Mouse (Mus musculus): ENCODE measurements at regions not wholly inside any gene's neighbourhood (a gene's known extent, or its start where the extent isn't known, plus 50 kb on each side); places are given as distances from the start of the nearest gene placed in this dataset.

GRCm38 (mm10) chr10:43748300-43748699 lies 153.2 kb downstream of the Qrsl1 start:
- DNase-seq (ENCODE audit: low read depth, low spot score): no peak

GRCm38 (mm10) chr10:43749496-43750110 lies 151.9 kb downstream of the Qrsl1 start:
- DNase-seq (ENCODE audit: low read depth, low spot score): no peak

- DNase-seq (ENCODE audit: low read depth, low spot score): no peak
These were observed 151.1 kb downstream of the Qrsl1 start for GRCm38 (mm10) chr10:43750401-43750800.

GRCm38 (mm10) chr10:43750854-43751253 lies 150.7 kb downstream of the Qrsl1 start:
- no peak for DNase-seq (ENCODE audit: low read depth, low spot score)

GRCm38 (mm10) chr10:43751881-43752675 lies 149.5 kb downstream of the Qrsl1 start:
- no peak for DNase-seq (ENCODE audit: low read depth, low spot score)

GRCm38 (mm10) chr10:43756881-43757565 lies 144.5 kb downstream of the Qrsl1 start:
- DNase-seq (ENCODE audit: low read depth, low spot score): no peak

- DNase-seq (ENCODE audit: low read depth, low spot score): no peak
These were observed 143.2 kb downstream of the Qrsl1 start for GRCm38 (mm10) chr10:43758124-43759025.

GRCm38 (mm10) chr10:43759186-43759905 lies 142.2 kb downstream of the Qrsl1 start:
- DNase-seq (ENCODE audit: low read depth, low spot score): no peak

- DNase-seq (ENCODE audit: low read depth, low spot score): no peak
These were observed 141.7 kb downstream of the Qrsl1 start for GRCm38 (mm10) chr10:43759906-43760281.

GRCm38 (mm10) chr10:43761979-43762570 lies 139.5 kb downstream of the Qrsl1 start:
- no peak for DNase-seq (ENCODE audit: low read depth, low spot score)

GRCm38 (mm10) chr10:43764581-43764980 lies 137.0 kb downstream of the Qrsl1 start:
- DNase-seq (ENCODE audit: low read depth, low spot score): no peak

- no peak for DNase-seq (ENCODE audit: low read depth, low spot score)
These were observed 136.3 kb downstream of the Qrsl1 start for GRCm38 (mm10) chr10:43765275-43765674.

- no peak for DNase-seq (ENCODE audit: low read depth, low spot score)
These were observed 135.6 kb downstream of the Qrsl1 start for GRCm38 (mm10) chr10:43765829-43766486.

- no peak for DNase-seq (ENCODE audit: low read depth, low spot score)
These were observed 133.4 kb downstream of the Qrsl1 start for GRCm38 (mm10) chr10:43767961-43768726.

GRCm38 (mm10) chr10:43769026-43769425 lies 132.5 kb downstream of the Qrsl1 start:
- no peak for DNase-seq (ENCODE audit: low read depth, low spot score)

- DNase-seq (ENCODE audit: low read depth, low spot score): no peak
These were observed 125.7 kb downstream of the Qrsl1 start for GRCm38 (mm10) chr10:43775807-43776206.

GRCm38 (mm10) chr10:43777612-43778600 lies 123.6 kb downstream of the Qrsl1 start:
- no peak for DNase-seq (ENCODE audit: low read depth, low spot score)

GRCm38 (mm10) chr10:43780571-43780970 lies 121.0 kb downstream of the Qrsl1 start:
- DNase-seq (ENCODE audit: low read depth, low spot score): no peak

Data from 3T3-L1 (cell line).